Mouse (Mus musculus) midbrain, embryonic 14.5 days (tissue): ENCODE results near the gene Zbtb12. TPM values are rescaled to one million over a fixed set of nuclear protein-coding genes. Genes with fewer than 3 reads are reported as not detected.

Experiments used
- ATAC-seq: fragments of 200-750 bp; cut with Nextera tagmentation; 2 replicates; pipeline ENCODE4 v1.8.0; 2017; ENCODE audit warnings: moderate number of reproducible peaks, moderate library complexity; ENCODE audit not compliant: low FRiP score, low TSS enrichment
- DNase-seq: peaks from one replicate; pipeline ENCODE4 v3.0.0-alpha.2; 2015
- H3K27ac ChIP-seq: fragments of 300-500 bp; sonication (generic); replicated peaks from 2 replicates; pipeline ENCODE4 v1.5.1; 2014; ENCODE audit warnings: mild to moderate bottlenecking, low read depth, low read length, moderate library complexity
- H3K27me3 ChIP-seq: fragments of 300-500 bp; sonication (generic); 2 replicates; pipeline ENCODE4 v1.6.1; 2014; ENCODE audit warnings: low read length, control low read depth, mixed read lengths; ENCODE audit not compliant: control insufficient read depth, insufficient read depth
- H3K36me3 ChIP-seq: fragments of 300-500 bp; sonication (generic); 2 replicates; pipeline ENCODE4 v1.6.1; 2014; ENCODE audit warnings: low read length, control low read depth; ENCODE audit not compliant: control insufficient read depth, insufficient read depth
- H3K4me1 ChIP-seq: fragments of 300-500 bp; sonication (generic); 2 replicates; pipeline ENCODE4 v1.6.1; 2014; ENCODE audit warnings: mild to moderate bottlenecking, antibody characterized with exemption, low read length, control low read depth; ENCODE audit not compliant: control insufficient read depth, insufficient read depth
- H3K4me2 ChIP-seq: fragments of 300-500 bp; sonication (generic); 2 replicates; pipeline ENCODE4 v1.6.1; 2014; ENCODE audit warnings: mild to moderate bottlenecking, low read length, moderate library complexity
- H3K4me3 ChIP-seq: fragments of 300-500 bp; sonication (generic); replicated peaks from 2 replicates; pipeline ENCODE4 v1.5.1; 2014; ENCODE audit warnings: low read depth, low read length
- H3K9ac ChIP-seq: fragments of 300-500 bp; sonication (generic); replicated peaks from 2 replicates; pipeline ENCODE4 v1.6.1; 2014; ENCODE audit warnings: mild to moderate bottlenecking, low read length, moderate library complexity
- H3K9me3 ChIP-seq: fragments of 300-500 bp; sonication (generic); 2 replicates; pipeline ENCODE4 v1.6.1; 2016; ENCODE audit warnings: low read length, control low read depth, mixed read lengths; ENCODE audit not compliant: control insufficient read depth
- WGBS: fragments of 180-500 bp; shearing (Covaris S2); extraction: QIAGEN DNeasy Blood & Tissue Kit; methylation state at CpG from one replicate; pipeline ENCODE4 v1.1.7; 2014; 5-methylcytosine and 5-hydroxymethylcytosine counted together
- polyA plus RNA-seq: library from polyadenylated mRNA; unstranded; fragments of >200 nt; fragmentation: Nextera tagmentation; extraction: Ambion mirVana; gene quantifications from 2 replicates; pipeline ENCODE4 v1.2.1, GENCODE M21; 2014

Gene Zbtb12
- polyA plus RNA-seq, 1 experiment from 2014 or later = 3.0 TPM

DNA sequence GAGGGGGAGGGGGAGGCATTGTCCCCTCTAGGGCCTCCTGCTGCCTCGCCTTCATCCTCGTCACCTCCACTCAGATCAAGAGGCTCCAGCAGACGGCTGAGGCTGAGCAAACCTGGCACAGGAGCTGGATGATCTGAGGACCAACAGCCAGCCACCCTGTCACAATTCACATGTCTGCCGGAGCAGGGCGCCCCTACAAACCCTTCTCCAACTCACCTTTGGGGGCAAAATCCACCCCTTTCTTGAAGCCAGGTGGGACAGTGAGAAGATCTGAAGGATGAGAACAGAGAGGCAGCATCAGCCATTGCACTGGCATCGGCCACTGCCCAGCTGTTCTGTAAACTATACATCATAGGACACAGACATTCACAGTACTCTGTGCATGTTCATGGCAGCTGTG lies 32.1 kb upstream of the Zbtb12 start:
- H3K27ac ChIP-seq = no peak overlapping the region
- H3K27me3 ChIP-seq = no peaks in the 10 kb centered on the region
- no peak for ATAC-seq
- no peak overlapping the region for H3K4me2 ChIP-seq
- no peak for DNase-seq
- H3K4me1 ChIP-seq = peaks cover 13% of the 10 kb centered on the region
- 80% methylated on average over 6 of the region's 6 CpGs for WGBS
- peaks cover 57% of the 10 kb centered on the region for H3K36me3 ChIP-seq
- H3K9ac ChIP-seq = no peak overlapping the region
- H3K4me3 ChIP-seq = no peak overlapping the region
- H3K9me3 ChIP-seq = no peaks in the 10 kb centered on the region

- DNase-seq = no peak
- ATAC-seq = no peak
Measured at GRCm38 (mm10) chr17:34847615-34848014, 31.7 kb upstream of the Zbtb12 start.

GRCm38 (mm10) chr17:34849722-34850516 lies 29.4 kb upstream of the Zbtb12 start, which contains the start of the genes Skiv2l and Nelfe:
Gene Skiv2l (minus strand): TSS chr17:34850210.
Gene Nelfe (plus strand): TSS chr17:34850391.
- H3K4me2 ChIP-seq = peak within 1 kb of the TSS; percentile 95
- peak within 1 kb of the TSS; percentile 55; the same call in 1 of the 2 replicates for H3K27ac ChIP-seq
- peaks cover 13% of the 10 kb centered on the region for H3K4me1 ChIP-seq
- DNase-seq (peak; percentile 99), ATAC-seq (peak; percentile 96)
- peak within 1 kb of the TSS; percentile 88 for H3K9ac ChIP-seq
- peak within 1 kb of the TSS; percentile 93 for H3K4me3 ChIP-seq
- H3K27me3 ChIP-seq = no peaks in the 10 kb centered on the region
- under 1% methylated on average over 65 of the region's 65 CpGs for WGBS
- no peaks in the 10 kb centered on the region for H3K9me3 ChIP-seq
- peaks cover 57% of the 10 kb centered on the region for H3K36me3 ChIP-seq

More at GRCm38 (mm10) chr17:34847615-34848014, 31.7 kb upstream of the Zbtb12 start:
- Histone ChIP-seq H3K27ac (no peak overlapping the region), H3K4me2 (no peak overlapping the region), H3K4me1 (peaks cover 13% of the 10 kb centered on the region), H3K27me3 (no peaks in the 10 kb centered on the region), H3K9me3 (no peaks in the 10 kb centered on the region), H3K36me3 (peaks cover 57% of the 10 kb centered on the region), H3K4me3 (no peak overlapping the region), H3K9ac (no peak overlapping the region)
- 93% methylated on average over 7 of the region's 7 CpGs for WGBS

DNA sequence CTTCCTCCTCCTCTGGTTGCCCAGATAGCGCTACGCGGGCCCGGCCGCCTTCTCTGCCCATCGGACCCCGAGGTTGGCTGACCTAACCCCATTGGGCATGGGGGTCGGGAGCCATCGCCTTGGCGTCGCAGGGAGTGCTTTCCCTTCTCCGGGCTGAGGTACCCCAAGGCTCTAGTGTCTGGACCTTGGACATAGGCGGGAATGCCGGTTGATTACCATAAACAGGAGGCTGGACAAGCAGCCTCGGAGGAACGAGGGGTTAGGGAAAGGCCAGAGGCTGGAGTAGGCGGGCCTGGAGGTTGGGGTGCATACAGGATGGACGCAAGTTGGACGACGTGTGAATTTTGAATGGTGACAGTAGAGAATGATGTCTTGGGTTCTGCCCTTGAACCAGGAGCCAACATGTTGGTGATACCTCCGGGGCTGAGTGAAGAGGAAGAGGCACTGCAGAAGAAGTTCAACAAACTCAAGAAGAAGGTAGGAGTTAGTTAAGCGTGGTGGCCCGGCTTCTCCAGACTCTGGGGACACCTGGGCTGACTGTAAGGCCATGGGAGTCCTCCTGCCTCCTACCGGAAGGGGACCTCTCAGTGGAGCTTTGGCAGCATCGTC lies 28.7 kb upstream of the Zbtb12 start:
- no peaks in the 10 kb centered on the region for H3K9me3 ChIP-seq
- H3K36me3 ChIP-seq = peaks cover 56% of the 10 kb centered on the region
- H3K4me2 ChIP-seq = peak overlapping the region; percentile 95
- H3K9ac ChIP-seq = peak overlapping the region; percentile 88
- H3K27me3 ChIP-seq = no peaks in the 10 kb centered on the region
- no peak; the same call in 1 of the 2 replicates for ATAC-seq
- peak; percentile 8 for DNase-seq
- WGBS = 2% methylated on average over 25 of the region's 25 CpGs
- peak overlapping the region; percentile 27; the same call in 1 of the 2 replicates for H3K27ac ChIP-seq
- peaks cover 13% of the 10 kb centered on the region for H3K4me1 ChIP-seq
- H3K4me3 ChIP-seq = peak overlapping the region; percentile 93

DNA sequence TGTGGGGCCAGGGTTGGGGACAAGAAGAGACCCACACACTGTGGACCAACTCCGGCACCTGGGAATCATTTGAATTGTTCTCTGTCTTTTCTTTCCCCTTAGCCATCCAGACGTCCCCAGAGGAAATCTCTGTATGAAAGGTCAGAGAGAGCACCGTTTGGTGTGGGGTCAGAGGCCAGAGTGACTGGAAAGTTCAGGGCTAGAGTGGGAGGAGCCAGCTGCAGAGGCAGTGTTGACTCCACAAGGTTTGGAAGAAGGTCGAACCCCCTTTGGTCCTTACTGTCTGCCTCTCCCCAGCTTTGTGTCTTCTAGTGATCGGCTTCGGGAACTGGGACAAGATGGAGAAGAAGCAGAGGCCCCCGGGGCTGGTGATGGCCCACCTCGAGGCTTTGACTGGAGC lies 25.8 kb upstream of the Zbtb12 start:
- no peaks in the 10 kb centered on the region for H3K9me3 ChIP-seq
- no peak for ATAC-seq
- no peak overlapping the region for H3K4me3 ChIP-seq
- peaks cover 13% of the 10 kb centered on the region for H3K4me1 ChIP-seq
- peaks cover 54% of the 10 kb centered on the region for H3K36me3 ChIP-seq
- 84% methylated on average over 8 of the region's 8 CpGs for WGBS
- H3K9ac ChIP-seq = no peak overlapping the region
- no peaks in the 10 kb centered on the region for H3K27me3 ChIP-seq
- no peak for DNase-seq
- H3K4me2 ChIP-seq = no peak overlapping the region
- H3K27ac ChIP-seq = no peak overlapping the region

GRCm38 (mm10) chr17:34854761-34855160 lies 24.5 kb upstream of the Zbtb12 start:
- peaks cover 7% of the 10 kb centered on the region for H3K4me1 ChIP-seq
- H3K9me3 ChIP-seq = no peaks in the 10 kb centered on the region
- H3K4me2 ChIP-seq = no peak overlapping the region
- WGBS = 85% methylated on average over 3 of the region's 3 CpGs
- no peak overlapping the region for H3K4me3 ChIP-seq
- H3K27me3 ChIP-seq = no peaks in the 10 kb centered on the region
- H3K36me3 ChIP-seq = peaks cover 54% of the 10 kb centered on the region
- H3K27ac ChIP-seq = no peak overlapping the region
- no peak for ATAC-seq
- DNase-seq = no peak
- H3K9ac ChIP-seq = no peak overlapping the region

GRCm38 (mm10) chr17:34855825-34856224 lies 23.5 kb upstream of the Zbtb12 start:
- no peaks in the 10 kb centered on the region for H3K27me3 ChIP-seq

DNA sequence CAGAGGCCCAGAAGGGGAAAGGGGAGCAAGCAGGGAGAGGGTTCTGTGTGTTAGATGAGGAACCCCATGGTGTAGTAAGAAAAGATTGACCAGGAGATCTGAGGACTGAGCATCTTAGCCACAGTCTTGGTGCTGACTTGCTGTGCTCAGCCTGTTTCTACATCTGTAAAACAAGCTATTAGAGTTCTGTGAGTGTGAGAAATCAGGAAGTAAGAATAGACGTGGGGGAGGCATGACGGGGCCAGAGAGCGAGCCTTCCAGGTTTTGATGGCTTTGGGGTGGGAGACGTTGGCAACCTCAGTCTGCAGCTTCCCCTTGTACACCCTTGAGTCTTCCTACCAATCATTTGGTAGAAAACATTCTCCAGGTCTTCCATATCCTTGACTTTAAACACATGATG lies 20.6 kb upstream of the Zbtb12 start:
- ATAC-seq (no peak), DNase-seq (no peak)
- H3K9me3 ChIP-seq = no peaks in the 10 kb centered on the region

More at GRCm38 (mm10) chr17:34855825-34856224, 23.5 kb upstream of the Zbtb12 start:
- no peak overlapping the region for H3K4me2 ChIP-seq
- H3K4me1 ChIP-seq = peaks cover 5% of the 10 kb centered on the region
- WGBS = 45% methylated on average over 3 of the region's 3 CpGs
- H3K4me3 ChIP-seq = no peak overlapping the region
- DNase-seq (peak; percentile 78), ATAC-seq (no peak)
- peaks cover 54% of the 10 kb centered on the region for H3K36me3 ChIP-seq
- H3K27ac ChIP-seq = no peak overlapping the region
- no peak overlapping the region for H3K9ac ChIP-seq
- no peaks in the 10 kb centered on the region for H3K9me3 ChIP-seq

More for the DNA sequence above, 20.6 kb upstream of the Zbtb12 start:
- no peak overlapping the region for H3K4me2 ChIP-seq
- no peak overlapping the region for H3K27ac ChIP-seq
- H3K4me3 ChIP-seq = no peak overlapping the region
- peaks cover 40% of the 10 kb centered on the region for H3K36me3 ChIP-seq
- no peaks in the 10 kb centered on the region for H3K4me1 ChIP-seq
- H3K27me3 ChIP-seq = no peaks in the 10 kb centered on the region
- H3K9ac ChIP-seq = no peak overlapping the region
- 84% methylated on average over 4 of the region's 4 CpGs for WGBS
